Mouse (Mus musculus) activated CD4-positive, CD25-positive, alpha-beta regulatory T cell, adult 4 months (primary cell): ENCODE data around the gene 1700001O22Rik. TPM values are rescaled to one million over a fixed set of nuclear protein-coding genes. Genes with fewer than 3 reads are reported as not detected.

ENCODE experiments used
- ATAC-seq: one replicate; pipeline ENCODE4 v1.8.0; 2017
- polyA plus RNA-seq, 2 experiments: library from polyadenylated mRNA; unstranded; fragments of 100-300 nt; shearing (Covaris generic); gene quantifications; one replicate each; pipeline ENCODE4 v1.2.1; 2017

The 1700001O22Rik gene
- polyA plus RNA-seq, 2 experiments from 2014 or later = 0.73 to 0.76 TPM

GRCm38 (mm10) chr2:30777266-30777665 lies 26.2 kb downstream of the 1700001O22Rik start:
- ATAC-seq = no peak

- no peak for ATAC-seq
These were observed 27.5 kb downstream of the 1700001O22Rik start for GRCm38 (mm10) chr2:30775955-30776354.

- no peak for ATAC-seq
These were observed 30.0 kb downstream of the 1700001O22Rik start for GRCm38 (mm10) chr2:30773313-30774005.

GRCm38 (mm10) chr2:30772581-30773312 lies 30.7 kb downstream of the 1700001O22Rik start:
- ATAC-seq = no peak

GRCm38 (mm10) chr2:30771806-30772460 lies 31.5 kb downstream of the 1700001O22Rik start:
- ATAC-seq = no peak

- no peak for ATAC-seq
These were observed 32.1 kb downstream of the 1700001O22Rik start for GRCm38 (mm10) chr2:30771368-30771805.

- ATAC-seq = no peak
These were observed 34.3 kb downstream of the 1700001O22Rik start for GRCm38 (mm10) chr2:30769187-30769586.

GRCm38 (mm10) chr2:30768529-30768928 lies 34.9 kb downstream of the 1700001O22Rik start:
- ATAC-seq = no peak

- ATAC-seq = no peak
These were observed 35.7 kb downstream of the 1700001O22Rik start for GRCm38 (mm10) chr2:30767626-30768240.

GRCm38 (mm10) chr2:30766446-30766845 lies 37.0 kb downstream of the 1700001O22Rik start:
- ATAC-seq = no peak

- no peak for ATAC-seq
These were observed 42.8 kb downstream of the 1700001O22Rik start for GRCm38 (mm10) chr2:30760706-30761105.

GRCm38 (mm10) chr2:30759858-30760547 lies 43.5 kb downstream of the 1700001O22Rik start:
- ATAC-seq = no peak

- ATAC-seq = no peak
These were observed 44.0 kb downstream of the 1700001O22Rik start for GRCm38 (mm10) chr2:30759442-30759841.

GRCm38 (mm10) chr2:30759088-30759374 lies 44.4 kb downstream of the 1700001O22Rik start:
- ATAC-seq = no peak

- ATAC-seq = no peak
These were observed 44.9 kb downstream of the 1700001O22Rik start for GRCm38 (mm10) chr2:30758341-30759087.

- ATAC-seq = no peak
These were observed 46.3 kb downstream of the 1700001O22Rik start for GRCm38 (mm10) chr2:30756962-30757715.

- no peak for ATAC-seq
These were observed 47.3 kb downstream of the 1700001O22Rik start for GRCm38 (mm10) chr2:30755985-30756765.

GRCm38 (mm10) chr2:30754831-30755230 lies 48.6 kb downstream of the 1700001O22Rik start:
- no peak for ATAC-seq

- no peak for ATAC-seq
These were observed 50.2 kb downstream of the 1700001O22Rik start for GRCm38 (mm10) chr2:30753219-30753618.

- no peak for ATAC-seq
These were observed 51.0 kb downstream of the 1700001O22Rik start for GRCm38 (mm10) chr2:30752471-30752870.
